Comparison of ENCODE assay signal across 17 mouse cellular contexts in genomic region chr3:123162289-123163191, GRCm38 (mm10).
DNase-seq lines count a peak whose midpoint lies in the region; ATAC-seq lines count a peak whose summit lies in the region.
"Had no signal": no experiment of that assay in that cellular context is flagged by ENCODE, and none has a peak within 500 bp of the region (broad histone marks: within the 10 kb centered on the region; RNA-seq: fewer than 3 reads in every experiment).

No protein-coding gene starts in this region.

- no peaks in the 10 kb centered on the region for H3K27me3 ChIP-seq in heart, embryonic 13.5 days (replicated peaks)
- no peaks in the 10 kb centered on the region for H3K27me3 ChIP-seq in neural tube, embryonic 15.5 days (replicated peaks)
- H3K27me3 ChIP-seq in limb, embryonic 12.5 days, result peaks cover 3% of the 10 kb centered on the region; the same call in 1 of the 2 replicates
- H3K27me3 ChIP-seq: embryonic facial prominence, embryonic 12.5 days; forebrain, embryonic 13.5 days; limb, embryonic 15.5 days; Patski had no signal

- peak overlapping the region; percentile 71 for H3K27ac ChIP-seq in heart, embryonic 13.5 days (replicated peaks)
- no peak overlapping the region for H3K27ac ChIP-seq in neural tube, embryonic 15.5 days (replicated peaks)
- H3K27ac ChIP-seq in limb, embryonic 12.5 days, result peak overlapping the region; percentile 20; the same call in 1 of the 2 replicates
- H3K27ac ChIP-seq: embryonic facial prominence, embryonic 12.5 days; forebrain, embryonic 13.5 days; limb, embryonic 15.5 days had no signal

- no peaks in the 10 kb centered on the region for H3K9me3 ChIP-seq in heart, embryonic 13.5 days
- no peaks in the 10 kb centered on the region for H3K9me3 ChIP-seq in neural tube, embryonic 15.5 days (replicated peaks)
- H3K9me3 ChIP-seq in limb, embryonic 12.5 days, result no peaks in the 10 kb centered on the region
- H3K9me3 ChIP-seq: embryonic facial prominence, embryonic 12.5 days; forebrain, embryonic 13.5 days; limb, embryonic 15.5 days had no signal

- H3K36me3 ChIP-seq in heart, embryonic 13.5 days, result no peaks in the 10 kb centered on the region
- H3K36me3 ChIP-seq in neural tube, embryonic 15.5 days, result no peaks in the 10 kb centered on the region
- H3K36me3 ChIP-seq in limb, embryonic 12.5 days, result no peaks in the 10 kb centered on the region
- H3K36me3 ChIP-seq: embryonic facial prominence, embryonic 12.5 days; limb, embryonic 15.5 days had no signal

- no peak for ATAC-seq in heart, embryonic 13.5 days (ENCODE audit: extremely low read depth, insufficient number of reproducible peaks, low FRiP score, low TSS enrichment)
- ATAC-seq in neural tube, embryonic 15.5 days (ENCODE audit: low FRiP score), result no peak
- peak; percentile 53 for ATAC-seq in limb, embryonic 12.5 days (ENCODE audit: insufficient number of reproducible peaks, insufficient read depth, low FRiP score, low TSS enrichment, low read depth)
- ATAC-seq in inflammation-experienced regulatory T-cells, adult 6 months, result no peak
- ATAC-seq: forebrain, embryonic 13.5 days; Patski had no signal

- no peak overlapping the region for H3K4me2 ChIP-seq in heart, embryonic 13.5 days
- H3K4me2 ChIP-seq in neural tube, embryonic 15.5 days, result no peak overlapping the region
- H3K4me2 ChIP-seq in limb, embryonic 12.5 days, result no peak overlapping the region
- H3K4me2 ChIP-seq: embryonic facial prominence, embryonic 12.5 days; forebrain, embryonic 13.5 days; limb, embryonic 15.5 days had no signal

- peak overlapping the region; percentile 68 for H3K9ac ChIP-seq in heart, embryonic 13.5 days
- no peak overlapping the region for H3K9ac ChIP-seq in neural tube, embryonic 15.5 days (replicated peaks)
- no peak overlapping the region for H3K9ac ChIP-seq in limb, embryonic 12.5 days (replicated peaks)
- H3K9ac ChIP-seq: embryonic facial prominence, embryonic 12.5 days; forebrain, embryonic 13.5 days; limb, embryonic 15.5 days had no signal

- H3K4me1 ChIP-seq in heart, embryonic 13.5 days, result peaks cover 62% of the 10 kb centered on the region
- H3K4me1 ChIP-seq in neural tube, embryonic 15.5 days, result peaks cover 15% of the 10 kb centered on the region
- peaks cover 49% of the 10 kb centered on the region for H3K4me1 ChIP-seq in limb, embryonic 12.5 days (replicated peaks)
- H3K4me1 ChIP-seq: forebrain, embryonic 13.5 days had no signal

- 23% methylated on average over 6 of the region's 6 CpGs for WGBS in heart, embryonic 13.5 days
- WGBS in neural tube, embryonic 15.5 days, result 33% methylated on average over 6 of the region's 6 CpGs
- WGBS in limb, embryonic 12.5 days, result 25% methylated on average over 6 of the region's 6 CpGs

- H3K4me3 ChIP-seq in heart, embryonic 13.5 days, result no peak overlapping the region
- no peak overlapping the region for H3K4me3 ChIP-seq in neural tube, embryonic 15.5 days (replicated peaks)
- H3K4me3 ChIP-seq in limb, embryonic 12.5 days (replicated peaks), result no peak overlapping the region
- H3K4me3 ChIP-seq: embryonic facial prominence, embryonic 12.5 days; forebrain, embryonic 13.5 days; limb, embryonic 15.5 days had no signal

- no peak for DNase-seq in heart, adult 18-20 months
- peak; percentile 17 for DNase-seq in neural tube, embryonic 10.5 days (ENCODE audit: extremely low spot score, low spot score)
- DNase-seq in Muller cell, postnatal 12 days (ENCODE audit: inconsistent ontology term), result no peak
- no peak for DNase-seq in adrenal gland, postnatal 14 days
- DNase-seq: adrenal gland, adult 2 months; gastrocnemius, postnatal 14 days; kidney, adult 18-20 months; lung, postnatal 10 days; midbrain, embryonic 14.5 days had no signal
